Mouse (Mus musculus): ENCODE data around the gene Serpinf1.

DNA sequence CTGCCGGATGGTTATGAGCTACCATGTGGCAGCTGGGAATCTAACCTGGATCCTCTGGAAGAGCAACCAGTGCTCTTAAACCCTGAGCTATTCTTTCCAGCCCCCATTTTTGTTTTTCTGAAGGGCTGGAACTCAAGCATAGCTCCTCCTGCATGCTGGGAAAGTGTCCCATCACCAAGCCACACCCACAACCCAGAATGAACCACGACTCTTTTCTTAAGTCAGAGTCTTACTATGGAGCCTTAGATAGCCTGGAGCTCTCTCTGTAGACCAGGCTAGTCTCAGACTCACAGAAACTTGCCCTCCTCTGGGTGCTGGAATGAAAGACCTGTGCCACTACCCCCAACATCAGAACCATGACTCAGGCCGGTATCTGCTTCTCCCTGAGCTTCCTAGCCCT lies 26.1 kb upstream of the Serpinf1 start:
- no peak for TF ChIP-seq CTCF (IDR thresholded peaks at IDR 0.05; ENCODE audit: extremely low read depth, insufficient read depth, low read length)
- TF ChIP-seq POLR2A (IDR thresholded peaks at IDR 0.05; ENCODE audit: extremely low read depth, insufficient read depth, low read length): no peak

All from cortical plate, adult 2 months (tissue).